Mouse (Mus musculus) lung, postnatal 10 days (tissue): ENCODE results near the gene Smg9.

Experiments used
- DNase-seq: peaks from one replicate; pipeline ENCODE4 v3.0.0; 2021

Gene Smg9

GRCm38 (mm10) chr7:24399256-24400081 is at the start of gene Smg9:
Smg9 (plus strand) TSS chr7:24399619.
- peak; percentile 98 for DNase-seq

- no peak for DNase-seq
Observed at GRCm38 (mm10) chr7:24355646-24356045, 43.8 kb upstream of the Smg9 start.

DNA sequence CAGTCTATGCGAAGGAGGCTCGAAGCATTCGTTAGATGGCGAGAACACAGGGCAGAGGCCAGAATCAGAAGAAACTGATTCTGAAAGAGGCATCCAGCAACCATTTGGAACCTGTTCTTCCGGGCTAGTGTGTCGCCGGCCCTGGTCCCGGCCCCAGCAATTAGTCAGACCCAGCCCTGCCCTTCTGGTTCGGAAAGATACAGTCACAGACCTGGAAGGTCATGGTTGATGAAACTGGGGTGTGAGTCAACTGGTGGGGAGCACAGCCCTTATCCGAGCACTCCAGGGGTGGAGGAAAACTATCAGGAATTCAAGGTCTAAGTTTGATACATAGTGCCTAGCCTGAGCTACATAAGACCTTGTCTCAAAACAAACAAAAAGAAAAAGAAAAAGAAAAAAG is 43.3 kb upstream of the Smg9 start:
- no peak for DNase-seq

- no peak for DNase-seq
Observed at GRCm38 (mm10) chr7:24357899-24358298, 41.5 kb upstream of the Smg9 start.

GRCm38 (mm10) chr7:24359269-24359668 is 40.1 kb upstream of the Smg9 start:
- peak; percentile 39 for DNase-seq

DNA sequence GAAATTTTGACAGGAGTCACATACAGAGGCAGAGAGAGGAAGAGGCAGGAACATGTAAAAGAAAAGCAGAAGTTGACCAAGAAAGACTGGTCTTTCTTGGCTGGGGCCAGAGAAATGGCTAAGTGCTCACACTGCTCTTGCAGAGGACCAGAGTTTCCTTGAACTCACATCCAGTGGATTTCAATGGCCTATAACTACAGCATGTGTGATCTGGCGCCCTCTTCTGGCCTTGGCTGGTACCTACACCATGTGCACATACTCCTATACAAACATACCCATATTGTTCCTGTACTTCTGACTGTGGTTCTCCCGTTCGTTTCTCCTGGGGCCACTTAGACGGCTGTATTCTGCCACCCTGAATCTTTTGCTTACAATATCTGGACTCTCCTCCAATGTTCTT is 38.4 kb upstream of the Smg9 start:
- no peak for DNase-seq

- peak; percentile 33 for DNase-seq
Observed at GRCm38 (mm10) chr7:24363228-24363627, 36.2 kb upstream of the Smg9 start.

- DNase-seq = peak; percentile 85
Observed at GRCm38 (mm10) chr7:24364827-24365226, 34.6 kb upstream of the Smg9 start.

GRCm38 (mm10) chr7:24365258-24366014 is 34.0 kb upstream of the Smg9 start:
- DNase-seq = no peak

GRCm38 (mm10) chr7:24366716-24367632 is 32.4 kb upstream of the Smg9 start:
- no peak for DNase-seq

- no peak for DNase-seq
Observed at GRCm38 (mm10) chr7:24368226-24368625, 31.2 kb upstream of the Smg9 start.

DNA sequence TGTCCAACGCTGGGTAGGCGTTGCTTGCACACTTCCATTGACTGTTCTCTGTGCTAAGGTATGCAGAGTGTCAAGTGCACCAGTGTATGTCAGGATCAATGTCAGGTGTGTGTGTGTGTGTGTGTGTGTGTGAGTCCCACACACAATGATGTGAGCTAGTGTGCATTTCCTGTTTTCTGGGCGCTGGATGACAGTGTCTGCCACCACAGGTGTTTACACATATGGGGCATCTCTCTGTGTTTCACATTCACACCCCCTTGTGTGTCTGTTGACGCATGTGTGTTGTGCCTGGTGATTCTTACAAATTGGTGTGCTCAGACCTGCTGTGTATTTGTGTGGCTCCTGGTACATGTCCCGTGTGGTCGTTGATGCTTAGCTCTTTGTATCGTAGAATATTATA is 30.5 kb upstream of the Smg9 start:
- DNase-seq = no peak

DNA sequence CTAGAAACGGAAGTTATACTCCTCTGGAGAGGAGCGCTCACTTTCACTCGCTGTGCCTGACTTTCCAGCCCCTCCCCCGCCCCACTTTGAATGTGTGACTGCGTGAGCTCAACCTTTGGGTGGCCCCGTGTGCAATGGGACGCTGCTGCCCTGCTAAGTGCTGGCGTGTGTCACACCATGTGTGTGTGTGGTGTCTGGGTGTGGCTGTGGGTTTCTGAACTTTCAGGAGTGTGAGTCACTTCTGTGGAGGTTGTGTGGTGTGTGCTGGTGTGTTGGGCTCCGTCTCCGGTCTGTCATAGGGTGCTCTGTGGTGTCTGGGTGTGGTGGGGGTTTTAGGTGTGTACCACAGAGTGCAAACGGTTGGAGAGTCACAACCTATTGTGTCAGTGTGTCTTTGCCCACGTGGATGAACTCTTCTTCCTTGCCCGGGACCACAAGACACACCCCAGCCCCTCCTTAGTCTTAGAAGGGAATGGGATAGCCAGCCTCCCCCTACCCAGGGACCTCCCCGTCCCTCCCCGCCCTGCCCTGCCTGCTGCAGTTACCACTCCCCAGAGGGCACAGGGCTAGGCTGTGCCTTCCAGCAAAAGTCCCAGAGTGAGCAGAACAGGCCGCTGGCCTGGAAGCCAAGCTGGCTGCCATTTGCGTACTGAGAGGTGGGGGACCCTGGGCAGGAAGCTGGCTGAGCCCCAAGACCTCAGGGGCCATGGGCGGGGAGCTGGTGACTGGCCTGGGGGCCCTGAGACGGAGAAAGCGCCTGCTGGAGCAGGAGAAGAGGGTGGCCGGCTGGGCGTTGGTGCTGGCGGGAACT is 29.5 kb upstream of the Smg9 start, which contains the start of gene Kcnn4:
TSS of gene Kcnn4 (plus strand) at position 533 of the 811 bp plus-strand sequence.
- DNase-seq = no peak

- DNase-seq = no peak
Observed at GRCm38 (mm10) chr7:24371012-24371808, 28.2 kb upstream of the Smg9 start.

GRCm38 (mm10) chr7:24371809-24372145 is 27.6 kb upstream of the Smg9 start:
- DNase-seq = no peak

GRCm38 (mm10) chr7:24372300-24372699 is 27.1 kb upstream of the Smg9 start:
- peak; percentile 77 for DNase-seq

DNA sequence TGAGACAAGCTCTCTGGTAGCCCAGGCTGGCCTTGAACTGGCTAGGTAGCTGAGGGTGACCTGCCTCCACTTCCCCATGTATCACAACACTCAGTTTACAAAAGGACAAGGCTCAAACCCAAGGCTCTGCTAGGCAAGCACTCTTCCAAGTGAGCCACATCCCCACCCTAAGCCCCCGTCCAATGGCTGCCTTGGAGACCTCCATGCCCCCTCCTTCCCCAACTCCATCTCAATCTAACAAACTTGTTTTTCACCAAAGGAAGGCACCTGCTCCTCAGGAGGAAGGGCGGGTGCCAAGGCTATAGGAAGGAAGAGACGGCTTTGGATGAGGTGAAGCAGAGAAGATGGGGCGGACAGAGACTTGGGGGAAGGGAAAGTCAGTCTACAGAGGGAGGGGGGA is 26.6 kb upstream of the Smg9 start:
- no peak for DNase-seq

DNA sequence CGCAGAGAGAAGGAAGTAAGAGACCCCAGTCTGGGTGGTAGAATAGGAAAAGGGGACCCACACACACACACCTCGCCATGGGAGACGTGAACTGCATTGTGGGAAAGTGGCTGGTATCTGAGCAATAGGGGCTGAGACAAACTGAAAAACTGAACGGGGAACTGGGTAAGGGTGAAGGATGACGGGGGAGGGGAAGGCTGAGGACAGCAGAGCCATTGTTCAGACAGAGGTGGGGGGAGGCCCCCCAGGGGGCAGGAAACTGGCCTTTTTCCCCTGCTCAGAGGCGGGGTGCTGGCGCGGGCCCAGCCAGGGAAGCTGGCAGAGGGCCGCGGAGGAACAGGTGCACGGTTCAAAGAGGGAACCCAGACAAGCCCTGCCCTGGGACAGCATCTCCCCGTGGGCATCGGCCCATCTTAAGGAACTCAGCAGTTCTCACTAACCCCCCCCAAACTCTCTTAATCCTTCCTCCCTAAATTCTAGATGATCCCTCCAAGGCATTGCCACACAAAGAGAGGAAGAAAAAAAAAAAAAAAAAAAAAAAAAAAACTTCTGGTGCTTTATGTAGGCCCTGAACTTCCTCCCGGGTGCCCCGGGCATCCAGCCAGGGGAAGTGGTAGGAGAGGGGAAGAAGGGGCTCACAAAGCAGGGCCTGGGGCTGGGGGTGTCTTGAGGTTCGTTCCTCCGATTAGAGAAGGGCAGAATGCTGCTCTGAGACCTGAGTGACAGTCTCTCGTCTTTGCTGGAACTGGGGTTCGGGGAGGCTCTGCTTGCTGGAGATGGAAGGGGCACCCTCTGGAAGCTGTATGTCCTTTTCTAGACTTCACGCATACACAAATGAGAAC is 25.7 kb upstream of the Smg9 start:
- peak; percentile 76 for DNase-seq

DNA sequence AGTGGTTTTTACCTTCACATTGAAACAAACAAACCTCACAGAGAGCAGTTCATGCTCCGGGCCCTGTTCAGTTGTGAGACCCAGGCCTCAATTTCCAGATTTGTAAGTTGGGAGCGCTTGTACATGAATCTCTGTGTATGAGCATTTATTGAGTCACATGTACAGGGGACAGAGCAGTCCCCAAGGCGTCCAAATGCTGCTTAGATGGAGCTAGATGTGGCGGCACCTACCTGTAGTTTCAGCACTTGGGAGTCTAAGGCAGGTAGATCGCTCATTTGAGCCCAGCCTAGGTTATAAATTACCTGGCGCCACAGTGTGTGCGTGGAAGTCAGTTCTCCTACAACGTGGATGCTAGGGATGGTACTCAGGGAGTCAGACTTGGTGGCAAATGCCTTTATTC is 23.0 kb upstream of the Smg9 start:
- no peak for DNase-seq

- peak; percentile 63 for DNase-seq
Observed at GRCm38 (mm10) chr7:24377091-24377865, 22.1 kb upstream of the Smg9 start.
